Mouse (Mus musculus): ENCODE data around the gene Defb19. TPM values are rescaled to one million over a fixed set of nuclear protein-coding genes. Genes with fewer than 3 reads are reported as not detected.

Defb19 gene
- polyA plus RNA-seq, 2 experiments from 2014 or later: not detected

DNA sequence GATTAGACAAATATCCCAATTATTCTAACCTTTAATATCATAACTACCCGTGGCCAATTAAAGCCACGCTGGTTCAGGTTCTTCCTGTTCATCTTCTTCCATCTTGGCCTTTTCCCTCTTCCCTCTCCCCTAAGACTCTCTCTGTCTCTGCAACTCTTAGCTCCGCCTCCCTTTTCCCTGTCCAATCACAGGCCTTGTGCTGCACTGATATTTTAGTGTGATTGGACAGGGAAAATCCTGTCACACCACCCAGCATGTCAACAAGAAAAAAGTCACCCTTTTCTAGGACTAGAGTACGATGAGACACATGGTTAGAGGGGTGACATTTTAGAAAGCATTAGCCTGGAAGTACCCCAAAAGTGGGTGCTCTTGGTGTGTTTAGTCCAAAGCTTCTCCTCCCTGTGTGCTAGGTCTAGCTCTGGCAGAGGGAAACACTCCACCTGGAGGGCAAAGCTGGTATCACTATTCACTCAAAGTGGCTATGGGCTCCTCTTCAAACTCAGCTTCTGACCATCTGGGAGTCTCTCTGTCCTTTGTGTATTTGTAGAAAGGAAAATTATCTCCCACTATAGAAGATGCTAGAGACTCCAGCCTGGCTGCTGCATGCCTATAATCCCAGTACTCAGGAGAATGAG is 6.9 kb upstream of the Defb19 start:
- ATAC-seq: no peak

DNA sequence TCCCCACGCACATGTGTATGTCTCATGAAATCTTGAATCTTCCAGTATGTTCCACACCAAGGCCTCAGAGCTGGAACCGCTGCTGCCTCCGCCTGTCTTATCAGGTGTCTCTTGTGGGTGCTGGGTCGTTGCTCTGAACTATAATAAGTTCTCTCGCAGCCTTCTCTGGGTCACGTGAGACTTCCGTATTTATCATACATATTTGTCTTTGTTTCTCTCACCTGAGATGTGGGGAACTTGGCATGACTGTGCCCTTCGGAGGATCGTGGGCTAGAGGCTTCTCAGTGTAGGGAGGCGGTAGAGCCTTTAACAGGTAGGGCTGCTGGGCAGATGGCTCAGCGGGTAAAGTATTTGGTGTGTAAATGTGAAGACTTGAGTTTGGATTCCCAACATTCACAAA is 500 bp upstream of the Defb19 start:
- no peak for ATAC-seq

DNA sequence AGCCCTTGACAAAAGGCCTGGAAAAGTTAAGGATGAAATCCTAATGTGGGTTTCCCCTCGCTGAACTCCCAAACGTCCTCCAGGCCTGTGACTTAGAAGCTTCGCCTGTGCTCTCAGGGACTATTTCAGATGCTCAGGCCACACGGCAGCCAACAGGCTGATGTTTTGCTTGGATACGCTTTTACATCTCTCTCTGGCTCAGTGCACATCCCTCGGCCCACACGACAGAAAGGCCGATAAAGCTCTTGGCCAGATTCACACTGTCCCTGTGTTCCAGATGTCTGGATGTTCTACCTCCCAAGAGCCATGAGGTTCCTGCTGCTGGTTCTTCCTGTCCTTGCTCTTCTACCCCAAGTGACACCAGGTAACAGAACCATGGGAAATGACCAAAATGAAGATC is 6.6 kb downstream of the Defb19 start:
- no peak for ATAC-seq

DNA sequence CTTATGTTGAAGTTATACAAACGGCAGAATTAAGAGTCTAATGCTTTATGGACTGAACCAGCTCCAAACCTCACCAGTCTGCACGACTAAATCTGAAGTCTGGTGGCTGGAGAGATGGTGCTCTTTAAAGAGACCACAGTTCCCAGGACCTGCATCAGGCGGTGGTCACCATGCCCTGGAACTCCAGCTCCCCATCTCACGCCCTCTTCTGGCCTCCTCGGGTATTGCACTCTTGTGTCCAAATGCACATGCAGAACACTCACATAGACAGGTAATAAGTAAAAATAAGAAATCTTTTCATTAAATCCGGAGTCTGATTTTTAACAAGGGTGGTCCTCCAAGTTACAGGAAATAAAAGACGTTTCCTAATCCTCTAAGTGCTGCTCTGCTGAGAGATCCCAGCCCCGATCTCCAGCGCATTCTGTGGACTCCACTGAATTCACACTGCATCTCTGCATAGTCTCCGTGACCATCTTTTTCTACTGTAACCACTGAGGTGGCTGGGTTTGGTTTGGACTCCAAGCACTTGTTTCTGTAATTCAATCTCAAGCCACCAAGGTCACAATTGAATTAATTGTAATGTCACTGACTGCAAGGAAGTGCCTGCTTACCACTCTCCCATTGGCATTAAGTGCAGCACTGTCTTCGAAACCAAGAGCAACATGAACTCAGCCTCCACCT is 7.9 kb downstream of the Defb19 start, which contains the start of gene Defb21:
Gene Defb21, plus strand, starts transcription at position 631 of the 681 bp plus-strand sequence.
- ATAC-seq: no peak

DNA sequence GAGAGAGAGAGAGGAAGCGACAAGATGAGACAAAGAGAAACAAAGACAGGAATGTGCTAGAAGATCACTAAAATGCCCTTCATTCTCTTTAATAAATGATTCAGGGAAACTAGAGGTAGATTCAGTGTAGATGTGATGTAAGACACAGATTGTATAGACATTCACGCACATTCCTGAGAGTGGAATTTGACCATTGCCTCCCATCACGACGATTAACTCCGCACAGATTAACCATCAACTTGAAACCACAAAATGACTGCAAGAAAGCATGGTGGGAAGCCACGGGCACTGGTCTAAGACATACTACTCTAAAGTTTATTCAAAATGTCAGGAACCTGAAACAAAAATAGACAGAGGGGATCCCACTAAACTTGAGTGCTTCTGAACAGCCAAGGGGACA is 9.8 kb downstream of the Defb19 start:
- ATAC-seq: no peak

DNA sequence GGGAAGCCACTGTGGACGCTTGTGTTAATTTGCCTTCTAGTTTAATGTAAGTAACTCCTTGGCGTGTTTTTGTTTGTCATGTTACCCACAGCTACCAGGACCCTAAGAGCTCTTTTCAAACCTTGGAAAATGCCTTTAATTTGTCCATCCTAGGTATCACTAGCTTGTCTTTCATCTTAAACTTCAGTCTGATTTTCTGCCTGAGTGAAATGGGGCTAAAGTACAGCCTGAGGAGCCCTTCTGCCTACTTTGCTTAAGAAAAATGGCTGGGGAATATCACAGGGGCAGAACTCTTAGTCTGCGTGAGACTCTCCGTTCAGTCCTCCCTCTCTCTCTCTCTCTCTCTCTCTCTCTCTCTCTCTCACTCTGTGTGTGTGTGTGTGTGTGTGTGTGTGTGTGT is 10.2 kb downstream of the Defb19 start:
- no peak for ATAC-seq

DNA sequence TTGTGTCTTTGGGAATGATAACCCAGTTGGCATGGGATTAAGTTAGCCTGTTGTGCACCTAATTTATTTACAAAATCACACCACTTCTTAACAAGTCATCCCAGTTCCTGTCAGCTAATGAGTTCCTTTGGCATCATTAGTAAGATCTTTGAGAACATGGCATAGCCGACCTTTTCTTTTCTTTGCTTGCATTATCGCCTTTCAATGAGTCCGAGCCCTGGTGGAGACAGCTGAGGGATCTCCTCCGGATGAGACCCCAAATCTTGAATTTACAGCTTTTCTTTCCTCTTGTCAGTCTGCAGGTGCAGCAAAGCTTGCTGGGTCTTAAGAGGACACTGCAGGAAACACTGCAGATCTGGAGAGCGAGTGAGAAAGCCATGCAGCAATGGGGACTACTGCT is 11.1 kb downstream of the Defb19 start, which contains the start of gene Gm17416:
Gene Gm17416, plus strand, starts transcription at position 301 of the 400 bp plus-strand sequence.
- ATAC-seq: no peak

DNA sequence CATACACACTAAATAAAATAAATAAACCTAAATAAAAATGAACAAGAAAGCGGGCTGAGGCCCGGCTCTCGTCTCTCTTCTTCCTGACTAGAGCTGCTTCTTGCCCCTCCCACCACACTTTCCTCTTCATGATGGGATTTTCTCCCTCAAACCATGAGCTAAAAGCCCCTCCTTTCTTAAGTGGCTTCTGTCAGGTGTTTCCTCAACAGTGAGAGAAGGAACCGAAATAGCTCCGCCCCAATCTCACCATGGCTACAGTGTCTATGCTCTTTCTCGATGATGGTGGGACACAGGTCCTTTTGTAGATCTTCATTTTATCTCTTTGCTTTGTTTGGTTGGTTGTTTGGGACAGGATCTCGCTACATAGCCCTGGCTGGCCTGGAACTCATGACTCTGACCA is 23.5 kb downstream of the Defb19 start:
- ATAC-seq: no peak

DNA sequence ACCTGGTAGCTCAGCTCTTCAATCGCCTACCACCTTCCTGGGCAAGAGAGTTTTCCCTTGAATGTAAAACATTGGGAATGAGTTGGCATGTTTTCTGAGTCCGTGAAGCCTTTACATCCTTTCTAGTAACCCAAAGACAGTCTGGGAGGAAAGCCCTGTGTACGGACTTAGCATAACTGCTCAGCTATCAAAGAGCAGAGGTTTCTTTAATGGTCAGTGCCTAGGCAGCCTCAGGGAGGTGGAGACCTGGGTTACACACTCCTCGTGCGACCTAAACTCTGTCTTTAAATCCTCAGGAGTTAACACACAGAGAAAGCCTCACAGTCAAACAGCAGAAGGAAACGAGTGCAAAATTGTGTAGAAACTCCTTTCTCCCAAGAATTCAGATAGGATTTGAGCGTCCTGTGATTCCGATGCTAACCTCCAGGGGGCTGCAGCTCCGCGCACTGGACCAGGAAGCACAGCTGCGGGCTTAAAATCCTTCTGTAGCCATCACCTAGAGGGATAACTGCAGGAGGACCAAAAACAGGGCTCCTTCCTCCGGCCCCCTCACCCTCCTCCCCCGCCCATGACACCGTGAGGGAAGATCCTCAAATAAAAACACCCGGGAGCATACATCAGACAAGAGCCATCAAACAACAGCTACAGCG is 26.2 kb downstream of the Defb19 start:
- ATAC-seq: no peak

DNA sequence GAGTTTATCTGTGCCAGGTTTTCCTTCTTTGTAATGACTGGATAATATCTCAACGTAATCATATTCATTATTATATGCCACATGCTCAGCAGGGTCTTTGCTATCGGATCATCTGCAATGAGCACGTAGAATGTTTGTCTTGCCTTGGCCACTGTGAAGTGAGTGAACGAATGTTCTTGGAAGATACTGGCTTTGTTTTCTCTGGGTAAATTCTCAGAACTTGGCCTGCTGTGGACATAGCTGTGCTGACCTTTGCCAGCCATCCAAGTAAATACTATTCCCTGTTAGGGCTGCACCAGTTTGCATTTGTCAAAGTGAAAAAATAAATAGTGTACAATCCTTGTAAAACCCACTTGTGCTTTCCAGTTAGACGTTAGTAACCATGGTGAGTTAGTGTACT is 32.0 kb downstream of the Defb19 start:
- no peak for ATAC-seq

DNA sequence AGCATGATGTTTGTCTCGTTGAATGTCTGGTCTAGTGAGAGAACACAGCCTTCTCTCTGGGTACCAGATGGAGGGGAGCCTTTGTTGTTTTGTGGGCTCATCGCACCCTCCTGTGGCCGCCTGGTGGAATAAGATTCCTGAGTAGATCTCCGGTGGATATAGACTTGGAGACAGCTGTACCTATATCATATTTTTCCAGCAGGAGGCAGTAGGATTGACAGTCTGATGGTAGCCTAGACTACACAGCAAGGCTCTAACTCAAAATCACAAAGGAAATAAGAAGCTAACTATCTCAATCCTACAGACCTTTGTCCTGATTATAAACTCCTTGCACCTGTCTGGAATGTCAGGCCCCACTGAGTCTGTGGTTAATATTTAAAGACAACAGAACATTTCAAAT is 35.4 kb downstream of the Defb19 start:
- ATAC-seq: no peak

DNA sequence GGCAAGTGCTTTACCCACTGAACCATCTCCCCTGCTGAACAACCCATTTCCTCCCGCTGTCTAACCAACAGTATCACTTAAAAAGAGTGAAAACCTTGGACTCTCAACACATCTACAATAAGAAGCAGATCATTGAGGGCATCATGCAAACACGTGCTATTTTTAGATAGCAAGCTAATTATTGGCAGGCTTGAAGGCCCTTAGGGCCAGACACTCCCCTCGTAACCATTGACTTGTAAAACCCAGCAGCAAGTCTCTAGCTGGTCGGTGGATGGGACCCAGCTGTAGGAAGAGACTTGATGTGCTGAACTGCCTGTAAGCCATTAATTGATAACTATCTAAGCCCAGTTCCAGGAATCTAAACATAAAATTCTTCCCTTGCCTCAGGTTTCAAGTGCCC is 36.6 kb downstream of the Defb19 start:
- ATAC-seq: no peak

DNA sequence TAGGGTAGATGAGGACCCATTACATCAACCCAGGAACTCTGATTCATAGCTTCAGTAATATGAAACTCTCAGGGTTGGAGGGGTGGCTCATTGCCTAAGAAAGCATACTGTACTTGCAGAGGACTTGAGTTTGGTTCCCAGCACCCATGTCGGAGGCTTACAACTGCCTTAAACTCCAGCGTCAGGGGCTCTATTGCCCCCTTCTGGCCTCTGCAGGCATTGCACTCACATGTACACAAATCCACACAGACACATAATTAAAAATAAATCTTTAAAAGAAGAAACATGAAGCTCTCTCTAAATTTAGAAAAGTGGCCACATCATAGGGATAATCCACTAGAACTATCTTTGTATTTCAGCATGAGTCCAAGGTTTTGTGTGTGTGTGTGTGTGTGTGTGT is 37.2 kb downstream of the Defb19 start:
- ATAC-seq: no peak

DNA sequence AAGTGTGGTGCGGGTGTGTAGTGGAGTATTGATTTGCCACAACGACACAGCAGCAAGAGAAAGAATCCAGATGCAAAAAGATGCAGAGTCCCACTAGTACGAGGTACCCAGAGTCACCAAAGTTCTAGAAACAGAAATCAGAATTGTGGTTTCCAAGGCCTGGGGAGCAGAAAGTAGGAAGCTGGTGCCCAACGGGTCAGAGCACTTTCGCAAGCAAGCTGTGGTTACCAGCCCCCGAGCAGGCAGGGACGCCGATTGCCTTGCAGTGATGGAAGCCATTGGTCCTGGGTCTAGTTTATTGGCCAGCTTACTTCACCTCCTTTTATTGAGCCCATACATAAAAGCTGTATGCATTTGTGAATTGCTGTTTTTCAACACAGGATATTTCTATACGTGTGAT is 38.1 kb downstream of the Defb19 start:
- no peak for ATAC-seq

DNA sequence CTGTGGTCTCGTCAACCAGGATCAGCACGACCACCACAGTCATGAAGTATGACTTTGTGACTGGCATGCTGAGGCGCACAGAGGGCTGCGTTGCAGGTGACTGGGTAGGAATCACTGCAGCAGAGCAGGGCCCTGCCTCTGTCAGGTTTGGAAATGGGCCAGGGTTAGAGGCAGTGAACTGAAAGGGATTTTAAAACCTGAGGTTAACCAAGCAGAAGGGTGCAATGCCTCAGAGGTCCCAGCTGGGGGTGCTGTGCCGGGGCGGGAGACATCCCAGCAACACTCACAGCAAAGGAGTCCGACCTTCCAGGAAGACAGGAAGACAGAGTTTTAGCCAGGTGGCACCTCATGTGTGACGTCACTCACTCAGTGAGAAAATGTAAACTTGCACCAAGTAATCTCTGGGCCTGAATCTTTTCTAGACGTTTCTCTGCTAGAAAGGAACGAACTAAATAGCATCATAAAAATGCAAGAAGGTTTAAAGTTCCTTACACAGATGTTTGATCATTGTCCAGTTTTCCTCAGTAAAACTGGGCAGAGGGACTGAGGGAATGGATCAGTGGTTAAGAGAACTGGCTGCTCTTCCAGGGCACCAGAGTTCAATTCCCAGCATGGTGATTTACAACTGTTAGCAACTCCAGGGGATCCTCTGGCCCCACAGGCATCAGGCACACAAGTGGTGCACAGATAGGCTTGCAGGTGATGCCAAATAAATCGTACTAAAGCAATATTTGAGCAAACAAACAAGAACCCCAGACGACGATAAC is 40.0 kb downstream of the Defb19 start, which contains the start of gene Defb29:
Gene Defb29, minus strand, starts transcription at position 155 of the 767 bp plus-strand sequence.
- no peak for ATAC-seq

Other genes with a start within 250 kb of the Defb19 start
- gene Rbck1, start 247.7 kb downstream of the Defb19 start, polyA plus RNA-seq (2017; shearing (Covaris generic)): 10 to 100 TPM; 53.4 to 74.3 TPM
- gene Trib3, start 236.3 kb downstream of the Defb19 start, polyA plus RNA-seq (2017; shearing (Covaris generic)): 1 to 10 TPM; 2.4 to 5.1 TPM
- gene Nrsn2, start 203.7 kb downstream of the Defb19 start, polyA plus RNA-seq (2017; shearing (Covaris generic)): not detected
- gene Sox12, start 182.2 kb downstream of the Defb19 start, polyA plus RNA-seq (2017; shearing (Covaris generic)): under 1 TPM; 0.32 to 0.73 TPM
- gene Zcchc3, start 165.3 kb downstream of the Defb19 start, polyA plus RNA-seq (2017; shearing (Covaris generic)): under 1 TPM; 0.57 to 0.75 TPM
- not detected for gene 6820408C15Rik, start 164.7 kb downstream of the Defb19 start, polyA plus RNA-seq (2017; shearing (Covaris generic))
- not detected for gene Defb23, start 115.7 kb downstream of the Defb19 start, polyA plus RNA-seq (2017; shearing (Covaris generic))
- gene Defb20, start 103.2 kb downstream of the Defb19 start, polyA plus RNA-seq (2017; shearing (Covaris generic)): not detected
- gene Defb22, start 90.2 kb downstream of the Defb19 start, polyA plus RNA-seq (2017; shearing (Covaris generic)): not detected
- gene Defb26, start 68.6 kb downstream of the Defb19 start, polyA plus RNA-seq (2017; shearing (Covaris generic)): not detected
- not detected for gene Defb28, start 62.1 kb downstream of the Defb19 start, polyA plus RNA-seq (2017; shearing (Covaris generic))
- gene Defb29, start 40.2 kb downstream of the Defb19 start, polyA plus RNA-seq (2017; shearing (Covaris generic)): not detected
- gene Gm17416, start 11.0 kb downstream of the Defb19 start, polyA plus RNA-seq (2017; shearing (Covaris generic)): not detected
- gene Defb21, start 7.6 kb downstream of the Defb19 start, polyA plus RNA-seq (2017; shearing (Covaris generic)): not detected
- not detected for gene Defb45, start 19.1 kb upstream of the Defb19 start, polyA plus RNA-seq (2017; shearing (Covaris generic))
- gene Defb36, start 24.0 kb upstream of the Defb19 start, polyA plus RNA-seq (2017; shearing (Covaris generic)): not detected
- gene Defb25, start 42.7 kb upstream of the Defb19 start, polyA plus RNA-seq (2017; shearing (Covaris generic)): not detected
- gene Rem1, start 46.6 kb upstream of the Defb19 start, polyA plus RNA-seq (2017; shearing (Covaris generic)): not detected
- gene H13, start 89.1 kb upstream of the Defb19 start, polyA plus RNA-seq (2017; shearing (Covaris generic)): 10 to 100 TPM; 76.1 to 76.2 TPM
- gene Mcts2, start 106.7 kb upstream of the Defb19 start, polyA plus RNA-seq (2017; shearing (Covaris generic)): 1 to 10 TPM; 3.7 to 3.9 TPM
- gene Id1, start 155.9 kb upstream of the Defb19 start, polyA plus RNA-seq (2017; shearing (Covaris generic)): under 1 TPM; 0.75 to 0.82 TPM
- gene Cox4i2, start 173.9 kb upstream of the Defb19 start, polyA plus RNA-seq (2017; shearing (Covaris generic)): under 1 TPM in 1 of 2 experiments, not detected in 1; 0.46 TPM